Mouse (Mus musculus) C2C12 (cell line): ENCODE measurements around the gene Cfap44. TPM values are rescaled to one million over a fixed set of nuclear protein-coding genes. Genes with fewer than 3 reads are reported as not detected.

Source experiments
- H3K27me3 ChIP-seq: one replicate; pipeline ENCODE4 v1.6.1; 2011; ENCODE audit not compliant: control insufficient read depth, insufficient read depth, insufficient read length
- H3K36me3 ChIP-seq: one replicate; pipeline ENCODE4 v1.6.1; 2011; ENCODE audit not compliant: control insufficient read depth, insufficient read depth
- H3K4me3 ChIP-seq: one replicate; pipeline ENCODE4 v1.5.1; 2011; ENCODE audit warnings: mild to moderate bottlenecking, control low read depth; ENCODE audit not compliant: poor library complexity, insufficient read depth, severe bottlenecking
- H3K79me2 ChIP-seq: one replicate; pipeline ENCODE4 v1.6.1; 2011; ENCODE audit not compliant: control insufficient read depth, insufficient read depth
- H3K79me3 ChIP-seq: one replicate; pipeline ENCODE4 v1.6.1; 2011; ENCODE audit warnings: low read depth, control low read depth
- H3ac ChIP-seq: one replicate; pipeline ENCODE3; 2011; ENCODE audit warnings: low read depth; ENCODE audit not compliant: control insufficient read depth, insufficient read length
- CEBPB ChIP-seq: IDR thresholded peaks from one replicate; pipeline ENCODE4 v1.6.1; 2011; ENCODE audit warnings: low read depth, mild to moderate bottlenecking, control low read depth, moderate library complexity
- CTCF ChIP-seq: IDR thresholded peaks from one replicate; pipeline ENCODE4 v1.5.1; 2011; ENCODE audit not compliant: control insufficient read depth, insufficient read depth, insufficient read length
- FOSL1 ChIP-seq: IDR thresholded peaks from one replicate; pipeline ENCODE4 v1.8.0; 2011; ENCODE audit warnings: mild to moderate bottlenecking, low read length; ENCODE audit not compliant: poor library complexity, insufficient read depth, severe bottlenecking
- MAX ChIP-seq: IDR thresholded peaks from one replicate; pipeline ENCODE4 v1.6.1; 2011; ENCODE audit warnings: mild to moderate bottlenecking, control low read depth
- MYOD1 ChIP-seq: IDR thresholded peaks from one replicate; pipeline ENCODE4 v1.6.1; 2011; ENCODE audit warnings: low read depth; ENCODE audit not compliant: control insufficient read depth, insufficient read length
- MYOG ChIP-seq: IDR thresholded peaks from one replicate; pipeline ENCODE4 v1.6.1; 2011; ENCODE audit not compliant: control insufficient read depth, insufficient read length; ENCODE audit errors: extremely low read depth
- USF1 ChIP-seq: IDR thresholded peaks from one replicate; pipeline ENCODE4 v1.6.1; 2011; ENCODE audit warnings: low read depth, mild to moderate bottlenecking, control low read depth, moderate library complexity
- polyA plus RNA-seq: library from polyadenylated mRNA; unstranded; fragments of >200 nt; fragmentation: generic; extraction: Trizol; gene quantifications from one replicate; pipeline ENCODE4 v1.2.1, GENCODE M21; 2012; ENCODE audit warnings: missing spikeins

The Cfap44 gene
- polyA plus RNA-seq, 1 experiment: not detected

DNA sequence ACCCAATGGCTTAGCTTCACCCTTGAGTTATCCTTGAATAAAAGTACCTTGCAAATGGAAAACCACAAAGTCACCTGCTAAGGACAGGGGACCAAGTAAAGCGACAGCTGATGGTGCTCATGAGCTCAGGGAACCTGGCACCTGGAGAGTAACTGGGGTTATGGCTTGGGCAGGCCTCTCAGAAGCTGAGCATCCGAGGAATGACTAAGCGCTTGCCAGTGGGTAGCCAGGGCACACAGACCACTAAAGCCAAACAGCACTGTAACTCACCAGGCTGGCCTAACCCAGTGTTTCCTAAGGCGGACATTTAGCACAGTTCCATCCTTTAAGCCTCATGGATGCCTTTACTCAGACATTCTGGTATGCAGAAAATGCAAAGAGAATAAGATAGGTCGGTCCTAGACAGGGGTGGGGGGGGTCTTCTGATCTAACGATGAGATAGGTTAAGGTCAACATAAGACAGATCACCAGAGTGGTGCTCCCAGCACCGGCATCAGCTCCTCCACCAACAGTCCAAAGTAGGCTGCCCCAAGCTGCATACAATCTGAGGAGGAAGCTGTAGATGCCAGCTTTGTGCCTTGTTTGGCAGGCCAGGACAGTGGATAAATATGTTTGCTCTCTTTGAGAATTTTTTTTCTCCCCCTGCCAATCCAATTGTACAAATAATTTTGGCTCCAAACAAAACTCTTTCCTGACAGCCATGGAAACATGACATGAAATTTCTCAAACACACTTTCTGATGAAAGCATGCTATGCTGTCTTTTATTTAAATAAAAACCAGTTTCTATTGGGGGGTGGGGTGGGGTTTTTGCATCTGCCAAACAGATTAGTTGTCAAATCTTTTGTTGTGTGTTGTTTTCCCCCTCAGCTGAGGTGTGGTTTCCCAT lies 115.1 kb downstream of the Cfap44 start:
- Histone ChIP-seq H3K27me3 (no peaks in the 10 kb centered on the region), H3K79me2 (no peaks in the 10 kb centered on the region), H3K36me3 (no peaks in the 10 kb centered on the region), H3ac (no peak overlapping the region), H3K79me3 (no peaks in the 10 kb centered on the region), H3K4me3 (no peak overlapping the region)
- TF ChIP-seq FOSL1 (no peak), USF1 (no peak), MAX (no peak), MYOG (no peak), MYOD1 (no peak), CEBPB (no peak), CTCF (no peak)

DNA sequence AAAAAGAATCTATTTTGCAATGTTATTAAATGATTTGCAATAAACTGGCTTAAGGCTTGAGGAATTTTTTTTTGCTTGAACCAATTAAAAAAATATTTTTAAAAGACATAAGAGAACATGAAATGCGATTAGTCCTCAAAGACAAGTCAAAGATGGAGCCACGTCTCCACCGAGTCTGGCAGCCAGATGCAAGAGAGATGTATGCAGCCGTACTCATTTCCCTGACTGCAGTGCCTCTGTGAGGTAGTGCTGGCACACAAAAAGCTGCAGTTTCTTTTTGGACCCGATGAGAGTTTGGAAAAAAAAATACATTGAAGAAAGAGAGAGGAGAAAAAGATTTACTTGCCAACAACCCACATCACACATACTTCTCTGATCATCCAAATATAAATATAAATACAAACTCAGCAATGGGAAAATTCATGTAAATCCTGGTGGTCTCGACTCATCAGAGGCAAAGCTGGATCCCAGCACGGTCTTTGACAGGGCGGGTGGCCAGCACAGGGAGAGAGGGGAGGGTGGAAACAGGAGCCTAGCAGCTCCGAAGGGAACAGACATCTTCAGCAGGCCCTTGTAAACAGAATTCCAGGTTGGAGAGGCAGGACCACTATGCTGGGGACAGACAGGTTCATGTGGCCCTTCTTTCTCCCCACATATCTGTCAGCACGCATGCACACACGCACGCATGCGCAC lies 116.1 kb downstream of the Cfap44 start:
- TF ChIP-seq FOSL1: no peak
- TF ChIP-seq USF1: no peak
- no peak for TF ChIP-seq CTCF
- TF ChIP-seq MYOG: no peak
- TF ChIP-seq MYOD1: no peak
- no peak for TF ChIP-seq CEBPB
- TF ChIP-seq MAX: no peak
- Histone ChIP-seq H3K36me3 (no peaks in the 10 kb centered on the region), H3ac (no peak overlapping the region), H3K27me3 (no peaks in the 10 kb centered on the region), H3K4me3 (no peak overlapping the region), H3K79me3 (no peaks in the 10 kb centered on the region), H3K79me2 (no peaks in the 10 kb centered on the region)

DNA sequence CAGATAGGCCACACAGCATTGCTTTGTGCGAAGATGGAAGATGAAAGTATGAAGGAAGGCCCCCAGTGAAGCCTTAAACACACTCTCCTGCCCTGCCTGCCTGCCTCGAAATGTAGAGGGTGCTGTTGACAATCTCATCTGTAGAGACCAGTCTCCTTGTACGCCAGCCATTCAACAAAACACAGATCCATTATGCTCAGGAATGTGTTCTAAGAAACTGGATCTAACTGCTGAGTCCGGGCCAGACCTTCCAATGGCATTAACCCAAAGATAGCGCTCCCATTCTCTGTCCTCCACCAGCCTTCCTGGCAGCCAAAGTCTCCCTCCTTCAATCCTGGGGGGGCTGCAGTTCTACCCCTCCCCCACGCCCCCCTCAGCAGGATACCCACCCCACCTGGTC lies 121.9 kb downstream of the Cfap44 start:
- Histone ChIP-seq H3K79me2 (no peaks in the 10 kb centered on the region), H3K36me3 (no peaks in the 10 kb centered on the region), H3ac (no peak overlapping the region), H3K4me3 (no peak overlapping the region), H3K27me3 (no peaks in the 10 kb centered on the region), H3K79me3 (no peaks in the 10 kb centered on the region)
- no peak for TF ChIP-seq CEBPB
- no peak for TF ChIP-seq MYOD1
- no peak for TF ChIP-seq MYOG
- TF ChIP-seq CTCF: no peak
- TF ChIP-seq FOSL1: no peak
- TF ChIP-seq USF1: no peak

DNA sequence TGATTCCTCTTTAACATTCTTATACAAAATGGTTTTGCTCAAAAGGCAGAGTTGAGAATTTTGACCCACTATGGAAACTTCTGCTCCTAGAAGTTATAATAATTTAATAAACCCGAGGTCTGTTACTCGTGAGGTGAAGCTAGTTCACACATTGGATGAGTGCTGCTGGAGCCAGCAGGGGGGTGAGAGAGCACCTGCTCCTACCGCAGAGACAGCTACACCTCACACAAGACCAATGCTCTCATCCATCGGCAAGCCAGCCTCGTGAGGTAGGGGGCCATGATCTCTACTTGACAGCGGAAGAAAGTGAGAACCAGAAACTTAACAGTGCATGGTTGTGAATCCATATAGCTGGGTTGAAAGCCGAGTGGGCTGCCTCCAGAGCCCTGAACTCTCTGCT lies 129.0 kb downstream of the Cfap44 start:
- no peaks in the 10 kb centered on the region for H3K79me2 ChIP-seq

DNA sequence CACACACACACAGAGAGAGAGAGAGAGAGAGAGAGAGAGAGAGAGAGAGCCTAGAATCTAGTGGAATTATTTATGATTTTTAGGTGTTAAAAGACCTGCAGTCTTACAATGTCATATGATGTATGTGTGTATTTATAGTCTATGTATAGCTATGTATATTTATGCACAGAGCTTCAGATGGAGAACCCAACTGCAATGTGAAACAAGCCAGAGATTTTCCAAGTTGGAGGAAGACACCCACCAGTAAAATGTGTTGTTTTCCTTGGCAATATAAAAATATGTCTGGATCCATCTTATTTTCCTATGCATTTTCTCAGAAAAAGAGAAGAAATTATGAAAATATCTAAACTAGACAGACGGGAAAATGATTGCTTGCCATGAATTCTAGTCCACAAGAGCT lies 131.4 kb downstream of the Cfap44 start:
- Histone ChIP-seq H3K79me3 (no peaks in the 10 kb centered on the region), H3K4me3 (no peak overlapping the region), H3K79me2 (no peaks in the 10 kb centered on the region), H3ac (no peak overlapping the region), H3K36me3 (no peaks in the 10 kb centered on the region), H3K27me3 (no peaks in the 10 kb centered on the region)
- TF ChIP-seq MYOD1: no peak

More for the DNA sequence above, 129.0 kb downstream of the Cfap44 start:
- Histone ChIP-seq H3K79me3 (no peaks in the 10 kb centered on the region), H3K27me3 (no peaks in the 10 kb centered on the region), H3K36me3 (no peaks in the 10 kb centered on the region), H3K4me3 (no peak overlapping the region), H3ac (no peak overlapping the region)
- no peak for TF ChIP-seq CTCF
- TF ChIP-seq FOSL1: no peak
- no peak for TF ChIP-seq CEBPB
- no peak for TF ChIP-seq USF1
- no peak for TF ChIP-seq MAX
- TF ChIP-seq MYOG: no peak
- no peak for TF ChIP-seq MYOD1

DNA sequence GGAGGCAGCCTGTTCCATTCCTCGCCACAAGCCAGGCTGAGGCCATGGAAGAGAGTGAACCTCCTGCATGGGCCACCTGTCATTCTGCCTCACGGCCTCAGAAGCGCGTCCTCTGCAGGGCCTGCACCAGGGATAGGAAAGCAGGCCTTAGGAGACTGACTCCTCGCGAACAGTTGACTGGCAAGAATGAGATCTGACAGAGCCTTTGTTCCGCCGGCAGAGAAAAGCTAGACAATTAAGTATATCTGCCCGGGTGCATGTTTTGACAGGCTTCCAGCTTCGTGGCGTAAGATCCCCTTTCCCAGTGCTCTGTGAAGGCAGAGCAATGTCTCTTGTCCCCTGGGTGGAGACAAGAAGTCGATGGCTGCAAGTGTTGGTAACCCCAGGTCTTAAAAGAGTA lies 132.1 kb downstream of the Cfap44 start:
- H3K36me3 ChIP-seq: no peaks in the 10 kb centered on the region
- TF ChIP-seq MYOD1: no peak
- no peak for TF ChIP-seq USF1
- TF ChIP-seq MAX: no peak
- TF ChIP-seq CEBPB: no peak
- no peak for TF ChIP-seq FOSL1
- no peak for TF ChIP-seq MYOG
- no peak for TF ChIP-seq CTCF
- H3K79me3 ChIP-seq: no peaks in the 10 kb centered on the region
- no peaks in the 10 kb centered on the region for H3K27me3 ChIP-seq
- no peak overlapping the region for H3K4me3 ChIP-seq
- no peaks in the 10 kb centered on the region for H3K79me2 ChIP-seq
- no peak overlapping the region for H3ac ChIP-seq
